Mouse (Mus musculus): Measurements from ENCODE around the gene Mtrf1l. TPM values are rescaled to one million over a fixed set of nuclear protein-coding genes. Genes with fewer than 3 reads are reported as not detected.
A peak's percentile ranks its signal among the peaks of the same experiment; 100 is the strongest.

Mtrf1l gene
- polyA plus RNA-seq, 1 experiment from 2014 or later: 10.3 TPM

DNA sequence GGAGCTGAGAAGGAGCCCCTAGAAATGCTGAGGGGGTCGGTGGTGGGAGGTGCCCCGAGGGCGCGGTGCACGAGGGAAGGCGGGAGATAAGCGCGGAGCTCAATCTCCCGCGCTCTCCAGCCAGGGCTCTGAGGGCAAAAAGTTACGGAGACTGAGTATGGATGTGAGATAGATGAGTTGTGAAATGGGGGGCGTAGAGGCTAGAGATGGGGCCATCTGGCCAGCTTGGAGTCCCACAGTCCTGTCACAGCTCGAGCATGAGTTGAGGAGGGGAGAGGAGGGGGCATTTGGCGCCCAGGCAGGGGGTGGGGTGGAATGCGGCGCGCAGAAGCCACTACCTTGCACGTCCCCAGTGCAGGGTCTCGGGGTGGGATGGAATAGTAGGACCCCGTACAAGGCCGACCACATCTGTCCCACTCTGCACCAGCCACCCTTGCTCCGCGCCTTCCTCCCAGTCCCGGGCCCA, 19.0 kb downstream of the Mtrf1l start:
- under 1% methylated on average over 20 of the region's 24 CpGs for WGBS
- Histone ChIP-seq H3K4me3 (peak overlapping the region; percentile 86), H3K9me3 (no peaks in the 10 kb centered on the region), H3K27me3 (replicated peaks) (no peaks in the 10 kb centered on the region), H3K36me3 (peaks cover 33% of the 10 kb centered on the region), H3K4me2 (peak overlapping the region; percentile 94), H3K27ac (replicated peaks) (peak overlapping the region; percentile 89), H3K4me1 (peaks cover 48% of the 10 kb centered on the region), H3K9ac (peak overlapping the region; percentile 90)
- ATAC-seq (ENCODE audit: extremely low read depth, insufficient number of reproducible peaks, low FRiP score, low TSS enrichment): no peak

- Histone ChIP-seq H3K36me3 (peaks cover 40% of the 10 kb centered on the region), H3K4me2 (peak overlapping the region; percentile 94), H3K9ac (peak overlapping the region; percentile 90), H3K4me3 (peak overlapping the region; percentile 86), H3K27ac (replicated peaks) (no peak overlapping the region), H3K9me3 (no peaks in the 10 kb centered on the region), H3K27me3 (replicated peaks) (no peaks in the 10 kb centered on the region), H3K4me1 (peaks cover 48% of the 10 kb centered on the region)
- no peak for ATAC-seq (ENCODE audit: extremely low read depth, insufficient number of reproducible peaks, low FRiP score, low TSS enrichment)
- WGBS: 5% methylated on average over 1 of the region's 1 CpGs
Measured at GRCm38 (mm10) chr10:5803739-5804138, 20.0 kb downstream of the Mtrf1l start.

GRCm38 (mm10) chr10:5802866-5803265, 20.8 kb downstream of the Mtrf1l start:
- Histone ChIP-seq H3K36me3 (peaks cover 49% of the 10 kb centered on the region), H3K4me3 (peak overlapping the region; percentile 86), H3K4me1 (peaks cover 48% of the 10 kb centered on the region), H3K4me2 (peak overlapping the region; percentile 94), H3K9me3 (no peaks in the 10 kb centered on the region), H3K27ac (replicated peaks) (no peak overlapping the region), H3K9ac (peak overlapping the region; percentile 90), H3K27me3 (replicated peaks) (no peaks in the 10 kb centered on the region)
- no peak for ATAC-seq (ENCODE audit: extremely low read depth, insufficient number of reproducible peaks, low FRiP score, low TSS enrichment)
- 26% methylated on average over 6 of the region's 6 CpGs for WGBS

GRCm38 (mm10) chr10:5800490-5800889, 23.2 kb downstream of the Mtrf1l start:
- Histone ChIP-seq H3K27me3 (replicated peaks) (no peaks in the 10 kb centered on the region), H3K36me3 (peaks cover 53% of the 10 kb centered on the region), H3K4me1 (peaks cover 37% of the 10 kb centered on the region), H3K4me2 (no peak overlapping the region), H3K9me3 (no peaks in the 10 kb centered on the region), H3K9ac (no peak overlapping the region), H3K27ac (replicated peaks) (no peak overlapping the region), H3K4me3 (no peak overlapping the region)
- WGBS: 95% methylated on average over 1 of the region's 1 CpGs
- no peak for ATAC-seq (ENCODE audit: extremely low read depth, insufficient number of reproducible peaks, low FRiP score, low TSS enrichment)

DNA sequence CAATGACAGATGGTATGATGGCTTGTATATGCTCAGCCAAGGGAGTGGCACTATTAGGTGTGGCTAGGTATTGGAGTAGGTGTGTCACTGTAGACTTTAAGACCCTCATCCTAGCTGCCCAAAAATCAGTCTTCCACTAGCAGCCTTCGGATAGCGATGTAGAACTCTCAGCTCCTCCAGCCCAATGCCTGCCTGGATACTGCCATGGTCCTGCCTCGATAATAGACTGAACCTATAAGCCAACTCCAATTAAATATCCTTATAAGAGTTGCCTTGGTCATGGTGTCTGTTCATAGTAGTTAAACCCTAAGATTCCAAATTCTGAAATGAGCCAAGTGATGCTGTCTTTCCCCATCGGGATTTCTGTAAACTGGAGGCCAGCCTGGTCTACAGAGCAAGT, 25.6 kb downstream of the Mtrf1l start:
- Histone ChIP-seq H3K4me1 (peaks cover 21% of the 10 kb centered on the region), H3K4me3 (no peak overlapping the region), H3K9me3 (no peaks in the 10 kb centered on the region), H3K36me3 (peaks cover 53% of the 10 kb centered on the region), H3K4me2 (no peak overlapping the region), H3K27ac (replicated peaks) (no peak overlapping the region), H3K9ac (no peak overlapping the region), H3K27me3 (replicated peaks) (no peaks in the 10 kb centered on the region)
- WGBS: 78% methylated on average over 4 of the region's 4 CpGs
- ATAC-seq (ENCODE audit: extremely low read depth, insufficient number of reproducible peaks, low FRiP score, low TSS enrichment): no peak

DNA sequence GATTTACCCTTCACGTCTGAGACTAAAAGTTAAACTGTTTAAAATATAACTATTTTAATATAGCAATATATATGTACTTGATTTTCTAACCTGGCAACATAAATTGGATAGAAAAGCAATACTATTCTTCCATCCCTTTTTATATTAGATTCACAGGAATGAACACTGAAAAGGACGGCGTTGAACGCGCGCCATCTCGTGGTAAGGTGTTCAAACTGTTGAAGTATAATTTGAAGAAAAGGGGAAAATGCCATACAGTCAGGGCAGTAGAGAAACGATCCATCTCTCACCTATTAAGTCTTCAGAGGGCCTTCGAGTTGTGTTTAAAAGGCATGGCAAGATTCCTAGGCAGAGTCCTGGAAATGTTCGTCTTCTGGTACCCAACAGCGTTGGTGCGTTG, 33.1 kb downstream of the Mtrf1l start:
- no peak overlapping the region for H3K27ac ChIP-seq (replicated peaks)
- ATAC-seq (ENCODE audit: extremely low read depth, insufficient number of reproducible peaks, low FRiP score, low TSS enrichment): no peak
- H3K9me3 ChIP-seq: no peaks in the 10 kb centered on the region
- H3K4me1 ChIP-seq: no peaks in the 10 kb centered on the region
- H3K36me3 ChIP-seq: no peaks in the 10 kb centered on the region
- no peak overlapping the region for H3K4me3 ChIP-seq
- no peak overlapping the region for H3K9ac ChIP-seq
- WGBS: 17% methylated on average over 12 of the region's 12 CpGs
- H3K4me2 ChIP-seq: no peak overlapping the region
- H3K27me3 ChIP-seq (replicated peaks): no peaks in the 10 kb centered on the region; the same call in 1 of the 2 replicates

- Histone ChIP-seq H3K27ac (replicated peaks) (no peak overlapping the region), H3K27me3 (replicated peaks) (no peaks in the 10 kb centered on the region; the same call in 1 of the 2 replicates), H3K4me3 (no peak overlapping the region), H3K4me2 (no peak overlapping the region), H3K9me3 (no peaks in the 10 kb centered on the region), H3K9ac (no peak overlapping the region), H3K4me1 (no peaks in the 10 kb centered on the region), H3K36me3 (no peaks in the 10 kb centered on the region)
- WGBS: 17% methylated on average over 4 of the region's 4 CpGs
- ATAC-seq (ENCODE audit: extremely low read depth, insufficient number of reproducible peaks, low FRiP score, low TSS enrichment): no peak
Measured at GRCm38 (mm10) chr10:5786923-5787322, 36.8 kb downstream of the Mtrf1l start.

Other genes with a start within 250 kb of the Mtrf1l start
- 5.2 and 5.5 TPM in 2 replicates for gene Myct1, start 230.1 kb downstream of the Mtrf1l start, polyA plus RNA-seq (2015; fragmentation: Nextera tagmentation; extraction: Ambion mirVana)
- gene Vip, start 184.7 kb downstream of the Mtrf1l start, polyA plus RNA-seq (2015; fragmentation: Nextera tagmentation; extraction: Ambion mirVana): not detected in 2 replicates
- gene Fbxo5, start 18.3 kb downstream of the Mtrf1l start, polyA plus RNA-seq (2015; fragmentation: Nextera tagmentation; extraction: Ambion mirVana): 46.6 and 48.7 TPM in 2 replicates
- gene Rgs17, start 98.5 kb upstream of the Mtrf1l start, polyA plus RNA-seq (2015; fragmentation: Nextera tagmentation; extraction: Ambion mirVana): 0.86 and 0.88 TPM in 2 replicates